Mouse (Mus musculus) lung, adult 2 months (tissue): ENCODE data around the gene Trim69.

Experiments
- CTCF ChIP-seq: fragments of 200-500 bp; IDR thresholded peaks from 2 replicates; pipeline ENCODE4 v1.5.1; 2011; ENCODE audit warnings: mild to moderate bottlenecking, low read length, control low read depth; ENCODE audit not compliant: insufficient read depth
- POLR2A ChIP-seq: fragments of 200-500 bp; IDR thresholded peaks from 2 replicates; pipeline ENCODE4 v1.6.1; 2011; ENCODE audit warnings: low read depth, mild to moderate bottlenecking, control low read depth, low read length, borderline replicate concordance; ENCODE audit errors: extremely low read depth

- no peak for TF ChIP-seq CTCF
- TF ChIP-seq POLR2A, result no peak
These were observed 17.4 kb upstream of the Trim69 start for GRCm38 (mm10) chr2:122143111-122143510.
